Mouse (Mus musculus) layer of hippocampus, postnatal 10 days (tissue): ENCODE measurements at regions not wholly inside any gene's neighbourhood (a gene's known extent, or its start where the extent isn't known, plus 50 kb on each side); places are given as distances from the start of the nearest gene placed in this dataset.

Experiments used
- DNase-seq, 2 experiments: peaks; one replicate each; pipeline ENCODE4 v3.0.0; 2021; ENCODE audit warnings: low spot score in 2 of 2

DNA sequence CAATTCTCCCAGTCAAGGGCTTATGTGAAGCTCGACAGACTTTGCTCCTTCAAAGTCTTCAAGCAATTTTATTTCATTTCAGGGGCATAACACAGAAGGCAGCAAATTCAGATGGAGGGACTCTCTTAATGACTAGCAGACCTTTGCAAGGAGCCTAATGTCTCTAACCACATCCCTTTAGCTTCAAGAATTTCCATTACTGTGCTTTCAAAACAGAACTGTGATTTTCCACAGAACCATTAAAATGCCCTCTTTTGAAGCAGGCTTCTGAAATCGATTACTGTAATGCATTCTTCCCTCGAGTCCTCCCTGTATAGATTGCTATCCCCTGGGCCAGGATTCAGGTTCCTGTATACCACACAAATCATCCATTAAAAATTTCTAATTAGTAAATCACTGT is 80.9 kb upstream of the Tac1 start:
- DNase-seq: no peak

- DNase-seq: no peak
Observed at GRCm38 (mm10) chr6:7476907-7477306, 77.8 kb upstream of the Tac1 start.

- no peak for DNase-seq
Observed at GRCm38 (mm10) chr6:7494299-7494698, 60.4 kb upstream of the Tac1 start.

GRCm38 (mm10) chr6:7496766-7497165 is 57.9 kb upstream of the Tac1 start:
- no peak for DNase-seq
